Mouse (Mus musculus) C2C12 (cell line): ENCODE data around the gene Brd4. TPM values are rescaled to one million over a fixed set of nuclear protein-coding genes. Genes with fewer than 3 reads are reported as not detected.

Experiments
- H3K27me3 ChIP-seq: one replicate; pipeline ENCODE4 v1.6.1; 2011; ENCODE audit not compliant: control insufficient read depth, insufficient read depth, insufficient read length
- H3K36me3 ChIP-seq: one replicate; pipeline ENCODE4 v1.6.1; 2011; ENCODE audit not compliant: control insufficient read depth, insufficient read depth
- H3K4me3 ChIP-seq: one replicate; pipeline ENCODE4 v1.5.1; 2011; ENCODE audit warnings: mild to moderate bottlenecking, control low read depth; ENCODE audit not compliant: poor library complexity, insufficient read depth, severe bottlenecking
- H3K79me2 ChIP-seq: one replicate; pipeline ENCODE4 v1.6.1; 2011; ENCODE audit not compliant: control insufficient read depth, insufficient read depth
- H3K79me3 ChIP-seq: one replicate; pipeline ENCODE4 v1.6.1; 2011; ENCODE audit warnings: low read depth, control low read depth
- H3ac ChIP-seq: one replicate; pipeline ENCODE3; 2011; ENCODE audit warnings: low read depth; ENCODE audit not compliant: control insufficient read depth, insufficient read length
- CEBPB ChIP-seq: IDR thresholded peaks from one replicate; pipeline ENCODE4 v1.6.1; 2011; ENCODE audit warnings: low read depth, mild to moderate bottlenecking, control low read depth, moderate library complexity
- CTCF ChIP-seq: IDR thresholded peaks from one replicate; pipeline ENCODE4 v1.5.1; 2011; ENCODE audit not compliant: control insufficient read depth, insufficient read depth, insufficient read length
- FOSL1 ChIP-seq: IDR thresholded peaks from one replicate; pipeline ENCODE4 v1.8.0; 2011; ENCODE audit warnings: mild to moderate bottlenecking, low read length; ENCODE audit not compliant: poor library complexity, insufficient read depth, severe bottlenecking
- MAX ChIP-seq: IDR thresholded peaks from one replicate; pipeline ENCODE4 v1.6.1; 2011; ENCODE audit warnings: mild to moderate bottlenecking, control low read depth
- MYOD1 ChIP-seq: IDR thresholded peaks from one replicate; pipeline ENCODE4 v1.6.1; 2011; ENCODE audit warnings: low read depth; ENCODE audit not compliant: control insufficient read depth, insufficient read length
- MYOG ChIP-seq: IDR thresholded peaks from one replicate; pipeline ENCODE4 v1.6.1; 2011; ENCODE audit not compliant: control insufficient read depth, insufficient read length; ENCODE audit errors: extremely low read depth
- USF1 ChIP-seq: IDR thresholded peaks from one replicate; pipeline ENCODE4 v1.6.1; 2011; ENCODE audit warnings: low read depth, mild to moderate bottlenecking, control low read depth, moderate library complexity
- long read RNA-seq, 2 experiments: library from polyadenylated mRNA; unstranded; transcript quantifications; one replicate each; pipeline ENCODE4 v2.0.0; 2019 to 2020
- polyA plus RNA-seq: library from polyadenylated mRNA; unstranded; fragments of >200 nt; fragmentation: generic; extraction: Trizol; gene quantifications from one replicate; pipeline ENCODE4 v1.2.1, GENCODE M21; 2012; ENCODE audit warnings: missing spikeins

Brd4 gene
- polyA plus RNA-seq: 46.9 TPM
- long read RNA-seq, experiment 1, partial matches to known transcripts: 7 of 42 reads
- long read RNA-seq, experiment 1, other reads (novel, unspliced or antisense): 33 of 42 reads
- long read RNA-seq, experiment 2, partial matches to known transcripts: 7 of 12 reads
- long read RNA-seq, experiment 2, other reads (novel, unspliced or antisense): 5 of 12 reads

DNA sequence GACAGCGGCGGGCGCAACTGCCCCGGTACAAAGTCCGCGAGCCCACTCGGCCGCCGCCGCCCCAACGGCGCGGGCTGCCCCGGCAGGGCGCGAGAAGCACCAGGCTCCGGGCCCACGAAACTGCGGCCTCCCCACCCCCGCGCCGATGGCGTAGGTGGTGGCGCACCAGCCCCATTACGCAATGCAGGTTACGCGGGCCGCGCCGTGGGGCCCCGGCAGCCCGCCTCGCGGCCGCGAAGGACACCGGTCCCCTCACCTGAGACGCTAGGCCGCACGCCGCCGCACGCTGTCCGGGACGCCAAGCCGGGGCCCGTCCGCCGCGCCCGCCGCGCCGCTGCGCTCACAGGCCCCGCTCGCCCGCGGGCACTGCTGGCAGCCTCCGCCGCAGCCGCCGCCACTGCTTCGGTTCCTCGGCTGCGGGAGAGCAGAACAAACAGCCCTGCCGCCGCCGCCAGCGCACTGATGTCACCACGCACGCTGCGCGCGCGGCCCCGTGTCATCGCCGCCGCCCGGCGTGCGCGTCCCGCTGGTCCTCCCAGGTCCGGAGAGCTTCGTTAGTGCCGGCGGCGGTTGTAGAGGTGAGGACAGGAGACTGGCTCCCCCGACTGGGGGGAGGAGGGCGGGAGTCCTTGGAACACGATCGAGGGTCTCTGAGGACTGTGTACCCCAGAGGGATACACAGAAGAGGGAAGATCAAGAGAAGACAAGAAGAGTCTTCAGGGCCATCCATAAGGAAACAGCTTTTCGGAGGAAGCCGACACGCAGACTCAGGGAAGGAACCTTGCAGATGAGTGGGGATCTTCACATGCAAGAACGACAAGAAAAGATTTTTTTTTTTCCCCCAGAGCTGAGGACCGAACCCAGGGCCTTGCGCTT, at the start of gene Brd4:
Gene Brd4 (minus strand): TSS at position 461 of the 876 bp plus-strand sequence.
- Histone ChIP-seq H3K27me3 (no peaks in the 10 kb centered on the region), H3K79me2 (peaks cover 71% of the 10 kb centered on the region), H3ac (peak within 1 kb of the TSS; percentile 95), H3K4me3 (peak within 1 kb of the TSS; percentile 86), H3K79me3 (peaks cover 50% of the 10 kb centered on the region), H3K36me3 (peaks cover 6% of the 10 kb centered on the region)
- TF ChIP-seq CEBPB: peak; percentile 84
- TF ChIP-seq MAX: peak; percentile 47
- TF ChIP-seq MYOG: no peak

DNA sequence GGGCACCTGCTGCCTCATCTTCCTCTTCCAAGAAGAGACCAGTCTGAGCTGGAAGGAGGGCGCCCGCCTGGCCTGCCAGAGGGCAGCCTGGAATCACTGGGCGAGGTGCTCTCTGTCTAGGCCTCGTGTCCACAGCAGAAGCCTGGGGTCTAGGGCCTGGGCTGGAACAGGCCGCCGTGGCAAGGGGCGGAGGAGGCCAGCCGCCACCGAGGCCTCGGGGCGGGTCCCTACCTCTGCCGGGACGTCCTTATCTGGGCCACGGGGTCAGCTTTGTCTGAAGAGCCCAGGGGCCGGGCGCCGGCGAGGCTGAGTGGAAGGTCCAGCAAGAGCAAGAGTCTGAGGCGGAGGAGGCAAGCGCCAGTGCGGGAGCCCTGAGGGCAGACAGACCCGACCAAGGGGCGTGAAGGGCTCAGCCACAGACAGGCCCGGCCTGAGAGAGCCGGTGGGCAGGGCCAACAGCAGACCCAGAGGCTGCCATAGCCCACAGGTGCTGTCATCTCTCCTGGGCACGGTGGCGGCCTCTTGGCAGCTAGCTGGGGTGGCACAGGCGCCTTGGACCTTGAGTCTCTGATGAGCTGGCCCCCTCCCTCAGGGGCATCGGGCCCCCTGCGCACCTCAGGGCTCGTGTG, 49.3 kb upstream of the Brd4 start:
- no peak for TF ChIP-seq MAX
- TF ChIP-seq FOSL1: no peak
- TF ChIP-seq CEBPB: no peak
- TF ChIP-seq USF1: no peak
- no peak for TF ChIP-seq CTCF
- no peak for TF ChIP-seq MYOD1
- no peak for TF ChIP-seq MYOG
- H3K4me3 ChIP-seq: no peak overlapping the region
- peaks cover 37% of the 10 kb centered on the region for H3K36me3 ChIP-seq
- H3ac ChIP-seq: no peak overlapping the region
- no peaks in the 10 kb centered on the region for H3K79me3 ChIP-seq
- H3K79me2 ChIP-seq: no peaks in the 10 kb centered on the region
- H3K27me3 ChIP-seq: no peaks in the 10 kb centered on the region

DNA sequence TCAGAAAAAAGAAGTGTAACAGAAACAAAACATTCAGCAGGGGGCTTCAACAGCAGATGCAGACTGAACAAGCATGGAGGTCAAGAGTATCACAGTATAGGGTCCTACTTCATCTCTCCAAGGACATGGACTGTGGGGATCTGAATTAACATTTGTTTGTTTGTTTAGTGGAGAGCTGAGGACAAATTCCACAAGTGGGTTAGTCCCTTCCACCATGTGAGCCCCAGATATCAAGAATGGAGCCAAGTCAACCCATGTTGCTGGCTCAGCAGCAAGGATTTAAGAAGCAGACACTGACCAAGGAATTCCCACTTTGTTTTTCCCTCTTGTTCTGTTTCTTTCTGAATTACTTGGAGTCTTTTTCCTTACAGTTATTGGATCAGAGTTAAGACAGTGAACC, 43.0 kb upstream of the Brd4 start:
- H3K79me3 ChIP-seq: no peaks in the 10 kb centered on the region
- no peak for TF ChIP-seq MYOG
- TF ChIP-seq MAX: no peak
- no peak for TF ChIP-seq USF1
- no peak for TF ChIP-seq CTCF
- no peak for TF ChIP-seq MYOD1
- TF ChIP-seq FOSL1: no peak
- no peak for TF ChIP-seq CEBPB
- H3K4me3 ChIP-seq: no peak overlapping the region
- H3ac ChIP-seq: no peak overlapping the region
- peaks cover 18% of the 10 kb centered on the region for H3K79me2 ChIP-seq
- H3K27me3 ChIP-seq: no peaks in the 10 kb centered on the region
- H3K36me3 ChIP-seq: peaks cover 28% of the 10 kb centered on the region

DNA sequence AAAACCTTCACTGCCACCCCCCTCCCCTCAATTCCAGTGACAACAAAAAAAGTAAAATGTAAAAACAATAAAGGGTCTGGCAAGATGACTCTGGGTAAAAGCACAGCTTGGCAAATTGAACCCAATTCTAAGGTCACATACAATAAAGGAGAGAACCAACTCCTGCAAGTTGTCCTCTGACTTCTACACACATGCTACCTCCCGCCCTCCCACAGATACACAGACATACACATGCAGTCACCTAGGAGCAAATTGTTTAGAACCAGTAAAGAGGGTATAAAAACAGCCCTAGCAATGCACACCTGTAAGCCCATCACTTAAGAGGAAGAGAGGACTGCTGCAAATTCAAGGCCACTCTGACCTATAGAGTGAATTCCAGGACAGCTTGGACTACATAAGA, 38.3 kb upstream of the Brd4 start:
- Histone ChIP-seq H3ac (no peak overlapping the region), H3K79me2 (peaks cover 62% of the 10 kb centered on the region), H3K27me3 (no peaks in the 10 kb centered on the region), H3K36me3 (peaks cover 17% of the 10 kb centered on the region), H3K79me3 (peaks cover 25% of the 10 kb centered on the region), H3K4me3 (no peak overlapping the region)
- TF ChIP-seq MYOG (no peak), FOSL1 (no peak), USF1 (no peak), MAX (no peak), CTCF (no peak), MYOD1 (no peak), CEBPB (no peak)

DNA sequence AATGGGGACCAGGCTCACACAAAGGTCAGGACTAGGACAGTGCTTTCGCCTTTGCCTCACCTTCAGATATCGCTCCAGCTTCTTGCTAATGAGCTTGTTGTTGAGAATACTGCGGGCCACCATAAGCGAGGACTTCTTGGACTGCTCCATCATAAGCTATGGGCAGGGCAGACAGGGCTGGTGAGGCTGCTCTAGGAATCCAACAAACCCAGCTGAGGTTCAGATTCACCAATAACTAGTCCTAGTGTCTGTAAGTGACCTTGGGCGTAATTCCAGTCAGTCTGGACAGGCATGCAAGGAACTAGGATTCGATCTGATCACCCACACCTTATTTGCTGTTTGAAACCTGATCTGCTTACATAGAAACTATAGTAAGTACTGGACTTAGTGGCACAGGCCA, 37.3 kb upstream of the Brd4 start:
- Histone ChIP-seq H3K79me2 (peaks cover 72% of the 10 kb centered on the region), H3K4me3 (peak overlapping the region; percentile 92), H3ac (peak overlapping the region; percentile 94), H3K36me3 (peaks cover 27% of the 10 kb centered on the region), H3K27me3 (no peaks in the 10 kb centered on the region), H3K79me3 (peaks cover 35% of the 10 kb centered on the region)
- TF ChIP-seq MYOD1 (no peak), FOSL1 (no peak), USF1 (no peak), MAX (no peak), CTCF (no peak), MYOG (no peak)
